Mouse (Mus musculus) limb, embryonic 11.5 days (tissue): Measurements from ENCODE around the gene Hmgcl. TPM values are rescaled to one million over a fixed set of nuclear protein-coding genes. Genes with fewer than 3 reads are reported as not detected.

Experiments
- ATAC-seq: fragments of 200-750 bp; cut with Nextera tagmentation; 2 replicates; pipeline ENCODE4 v1.8.0; 2017; ENCODE audit warnings: low read depth; ENCODE audit not compliant: insufficient number of reproducible peaks, low FRiP score, low TSS enrichment
- DNase-seq: peaks from one replicate; pipeline ENCODE4 v3.0.0-alpha.2; 2015; ENCODE audit warnings: low spot score
- H3K27ac ChIP-seq: fragments of 300-500 bp; sonication (generic); replicated peaks from 2 replicates; pipeline ENCODE4 v1.5.1; 2014; ENCODE audit warnings: low read depth, mild to moderate bottlenecking, low read length
- H3K27me3 ChIP-seq: fragments of 300-500 bp; sonication (generic); 2 replicates; pipeline ENCODE4 v1.6.1; 2014; ENCODE audit warnings: mild to moderate bottlenecking, low read length, mixed read lengths; ENCODE audit not compliant: control insufficient read depth, insufficient read depth
- H3K36me3 ChIP-seq: fragments of 300-500 bp; sonication (generic); 2 replicates; pipeline ENCODE4 v1.6.1; 2014; ENCODE audit warnings: mild to moderate bottlenecking, low read length, moderate library complexity, mixed read lengths; ENCODE audit not compliant: control insufficient read depth, insufficient read depth
- H3K4me1 ChIP-seq: fragments of 300-500 bp; sonication (generic); 2 replicates; pipeline ENCODE4 v1.6.1; 2014; ENCODE audit warnings: low read length, mixed read lengths; ENCODE audit not compliant: control insufficient read depth, insufficient read depth
- H3K4me2 ChIP-seq: fragments of 300-500 bp; sonication (generic); 2 replicates; pipeline ENCODE4 v1.6.1; 2014; ENCODE audit warnings: low read depth, mild to moderate bottlenecking, moderate library complexity; ENCODE audit not compliant: severe bottlenecking
- H3K4me3 ChIP-seq: fragments of 300-500 bp; sonication (generic); 2 replicates; pipeline ENCODE4 v1.5.1; 2014; ENCODE audit warnings: low read depth, low read length
- H3K9ac ChIP-seq: fragments of 300-500 bp; sonication (generic); 2 replicates; pipeline ENCODE4 v1.6.1; 2014; ENCODE audit warnings: mild to moderate bottlenecking, low read length
- H3K9me3 ChIP-seq: fragments of 300-500 bp; sonication (generic); 2 replicates; pipeline ENCODE4 v1.6.1; 2016; ENCODE audit warnings: low read length; ENCODE audit not compliant: control insufficient read depth
- WGBS: fragments of 180-500 bp; shearing (Covaris S2); extraction: QIAGEN DNeasy Blood & Tissue Kit; methylation state at CpG from one replicate; pipeline ENCODE4 v1.1.7; 2014; 5-methylcytosine and 5-hydroxymethylcytosine counted together
- polyA plus RNA-seq: library from polyadenylated mRNA; unstranded; fragments of >200 nt; fragmentation: Nextera tagmentation; extraction: Ambion mirVana; gene quantifications from 2 replicates; pipeline ENCODE4 v1.2.1, GENCODE M21; 2014

Gene Hmgcl
- polyA plus RNA-seq, 1 experiment from 2014 or later: 79.7 TPM

GRCm38 (mm10) chr4:135955886-135956285 is 9.6 kb downstream of the Hmgcl start:
- peaks cover 13% of the 10 kb centered on the region for H3K36me3 ChIP-seq
- 87% methylated on average over 9 of the region's 9 CpGs for WGBS
- no peak overlapping the region for H3K4me2 ChIP-seq
- DNase-seq: no peak
- no peak overlapping the region for H3K27ac ChIP-seq
- H3K4me3 ChIP-seq: no peak overlapping the region
- no peaks in the 10 kb centered on the region for H3K27me3 ChIP-seq
- H3K9ac ChIP-seq: no peak overlapping the region
- no peaks in the 10 kb centered on the region for H3K4me1 ChIP-seq
- ATAC-seq: no peak
- H3K9me3 ChIP-seq: no peaks in the 10 kb centered on the region

GRCm38 (mm10) chr4:135958354-135958753 is 12.1 kb downstream of the Hmgcl start:
- H3K4me3 ChIP-seq: no peak overlapping the region
- no peak for ATAC-seq
- WGBS: 67% methylated on average over 8 of the region's 8 CpGs

GRCm38 (mm10) chr4:135960717-135961116 is 14.5 kb downstream of the Hmgcl start:
- Histone ChIP-seq H3K27ac (no peak overlapping the region), H3K9me3 (no peaks in the 10 kb centered on the region), H3K4me1 (peaks cover 9% of the 10 kb centered on the region), H3K4me3 (no peak overlapping the region), H3K4me2 (no peak overlapping the region), H3K27me3 (no peaks in the 10 kb centered on the region), H3K36me3 (no peaks in the 10 kb centered on the region; the same call in 1 of the 2 replicates), H3K9ac (no peak overlapping the region)
- WGBS: 23% methylated on average over 5 of the region's 5 CpGs
- DNase-seq (peak; percentile 90), ATAC-seq (no peak)

More at GRCm38 (mm10) chr4:135958354-135958753, 12.1 kb downstream of the Hmgcl start:
- H3K9ac ChIP-seq: no peak overlapping the region
- no peaks in the 10 kb centered on the region for H3K4me1 ChIP-seq
- DNase-seq: no peak
- H3K27me3 ChIP-seq: no peaks in the 10 kb centered on the region
- no peak overlapping the region for H3K27ac ChIP-seq
- H3K4me2 ChIP-seq: no peak overlapping the region
- H3K9me3 ChIP-seq: no peaks in the 10 kb centered on the region
- H3K36me3 ChIP-seq: peaks cover 2% of the 10 kb centered on the region; the same call in 1 of the 2 replicates

GRCm38 (mm10) chr4:135961709-135962108 is 15.5 kb downstream of the Hmgcl start:
- Histone ChIP-seq H3K4me1 (peaks cover 9% of the 10 kb centered on the region), H3K9me3 (no peaks in the 10 kb centered on the region), H3K27ac (no peak overlapping the region), H3K4me2 (no peak overlapping the region), H3K36me3 (peaks cover 2% of the 10 kb centered on the region; the same call in 1 of the 2 replicates), H3K4me3 (no peak overlapping the region), H3K27me3 (no peaks in the 10 kb centered on the region), H3K9ac (no peak overlapping the region)
- no peak for DNase-seq
- 88% methylated on average over 5 of the region's 5 CpGs for WGBS
- no peak for ATAC-seq

- Histone ChIP-seq H3K9ac (no peak overlapping the region), H3K4me3 (no peak overlapping the region), H3K27ac (no peak overlapping the region), H3K27me3 (no peaks in the 10 kb centered on the region), H3K4me2 (no peak overlapping the region), H3K9me3 (no peaks in the 10 kb centered on the region), H3K4me1 (peaks cover 9% of the 10 kb centered on the region), H3K36me3 (peaks cover 4% of the 10 kb centered on the region)
- ATAC-seq (no peak), DNase-seq (no peak)
- 90% methylated on average over 7 of the region's 7 CpGs for whole genome bisulfite sequencing
Observed at GRCm38 (mm10) chr4:135962198-135962597, 15.9 kb downstream of the Hmgcl start.

GRCm38 (mm10) chr4:135962946-135963345 is 16.7 kb downstream of the Hmgcl start:
- Histone ChIP-seq H3K9me3 (no peaks in the 10 kb centered on the region), H3K4me1 (peaks cover 9% of the 10 kb centered on the region), H3K4me2 (peak overlapping the region; percentile 94), H3K36me3 (peaks cover 10% of the 10 kb centered on the region), H3K9ac (peak overlapping the region; percentile 71), H3K4me3 (peak overlapping the region; percentile 47), H3K27ac (0 out of 2 replicates have a peak overlapping the region, but pooled peaks have one; percentile 24), H3K27me3 (no peaks in the 10 kb centered on the region)
- WGBS: 4% methylated on average over 15 of the region's 15 CpGs
- DNase-seq: no peak
- no peak for ATAC-seq

GRCm38 (mm10) chr4:135963457-135964193 is 17.4 kb downstream of the Hmgcl start, which contains the start of gene Gale:
Gene Gale (plus strand): TSS chr4:135963727.
- under 1% methylated on average over 56 of the region's 56 CpGs for WGBS
- Histone ChIP-seq H3K4me1 (peaks cover 9% of the 10 kb centered on the region), H3K36me3 (peaks cover 13% of the 10 kb centered on the region), H3K9ac (peak within 1 kb of the TSS; percentile 71), H3K27ac (0 out of 2 replicates have a peak within 1 kb of the TSS, but pooled peaks have one; percentile 24), H3K4me2 (peak within 1 kb of the TSS; percentile 94), H3K27me3 (no peaks in the 10 kb centered on the region), H3K9me3 (no peaks in the 10 kb centered on the region), H3K4me3 (peak within 1 kb of the TSS; percentile 47)
- ATAC-seq (peak; percentile 85), DNase-seq (peak; percentile 94)

- H3K27me3 ChIP-seq: no peaks in the 10 kb centered on the region
- peak overlapping the region; percentile 46 for H3K9ac ChIP-seq
- H3K9me3 ChIP-seq: no peaks in the 10 kb centered on the region
- H3K4me1 ChIP-seq: peaks cover 9% of the 10 kb centered on the region
- ATAC-seq (no peak), DNase-seq (no peak)
- WGBS: 4% methylated on average over 12 of the region's 12 CpGs
- H3K36me3 ChIP-seq: peaks cover 15% of the 10 kb centered on the region
- no peak overlapping the region for H3K27ac ChIP-seq
- H3K4me2 ChIP-seq: peak overlapping the region; percentile 94
- peak overlapping the region; percentile 47 for H3K4me3 ChIP-seq
Observed at GRCm38 (mm10) chr4:135964426-135964825, 18.2 kb downstream of the Hmgcl start.
